Mouse (Mus musculus): ENCODE measurements around the gene Rflna.
A peak's percentile ranks its signal among the peaks of the same experiment; 100 is the strongest.

Rflna gene

DNA sequence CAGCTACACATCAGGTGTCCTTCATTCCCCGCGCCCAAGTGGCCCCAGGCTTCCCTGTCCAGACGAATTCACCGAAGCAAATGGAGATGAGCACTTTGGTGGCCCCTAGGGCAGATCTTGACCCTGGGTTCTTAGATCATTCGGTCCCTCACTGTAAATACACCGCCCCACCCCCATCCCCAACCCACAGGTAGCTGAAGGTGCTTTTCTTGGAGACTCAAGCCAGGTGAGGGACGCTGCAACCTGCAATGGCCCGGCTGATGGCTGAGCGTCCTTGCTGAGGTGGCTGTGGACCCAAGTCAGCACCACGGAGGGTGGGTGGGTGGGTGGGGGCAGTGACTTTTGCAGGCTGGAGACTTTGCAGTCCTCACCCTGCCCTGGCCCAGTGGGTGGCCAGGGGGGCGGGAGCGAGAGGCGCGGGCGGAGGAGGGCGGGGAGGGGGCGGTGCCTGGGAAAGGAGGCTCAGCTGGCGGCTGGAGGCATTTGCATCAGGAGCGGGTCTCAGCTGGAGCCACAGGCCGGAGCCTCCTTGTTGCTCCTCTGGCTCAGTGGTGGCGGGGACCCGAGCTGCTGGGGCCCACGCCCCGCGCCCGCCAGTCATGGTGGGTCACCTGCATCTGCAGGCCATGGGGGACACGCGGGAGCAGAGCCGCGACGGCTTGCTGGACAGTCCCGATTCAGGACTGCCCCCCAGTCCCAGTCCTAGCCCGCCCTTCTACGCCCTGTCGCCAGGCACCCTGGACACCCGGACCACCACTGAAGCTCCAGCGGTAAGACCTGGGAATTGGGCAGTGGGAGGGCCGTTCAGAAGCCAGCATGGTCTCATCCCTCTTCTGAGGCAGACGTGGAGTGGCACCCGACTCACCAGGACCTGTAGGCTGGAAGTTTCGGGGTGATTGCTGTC, at the start of gene Rflna:
TSS of gene Rflna (plus strand) at position 253 of the 904 bp plus-strand sequence.
- no peak for DNase-seq (ENCODE audit: low spot score in 2 of 2)

GRCm38 (mm10) chr5:124954404-124955305, 48.4 kb upstream of the Rflna start:
- no peak for DNase-seq (ENCODE audit: low spot score in 2 of 2)

DNA sequence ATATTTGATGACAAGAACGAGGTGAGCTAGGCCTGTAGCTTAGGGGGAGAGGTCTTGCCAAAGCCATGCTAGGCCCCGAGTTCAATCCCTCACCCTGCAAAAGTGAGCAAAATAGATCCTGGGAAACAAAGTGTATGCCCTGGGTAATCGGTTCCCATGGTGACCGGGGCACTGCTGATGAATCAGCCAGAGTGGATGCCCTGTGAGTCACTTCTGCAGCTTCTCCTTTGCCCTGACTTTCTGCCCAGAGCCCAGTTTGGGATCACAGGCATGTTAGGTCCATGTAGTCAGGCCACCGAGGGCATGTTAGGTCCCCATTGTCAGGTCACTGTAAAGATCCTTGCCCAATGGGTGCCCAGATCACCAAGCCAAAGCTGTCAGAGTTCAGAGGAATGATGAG, 45.5 kb upstream of the Rflna start:
- no peak for DNase-seq (ENCODE audit: low spot score in 2 of 2)

GRCm38 (mm10) chr5:124959099-124959498, 43.9 kb upstream of the Rflna start:
- no peak for DNase-seq (ENCODE audit: low spot score in 2 of 2)

GRCm38 (mm10) chr5:124960131-124960901, 42.7 kb upstream of the Rflna start:
- peak; percentile 51 to 58 for DNase-seq (ENCODE audit: low spot score in 2 of 2)

DNA sequence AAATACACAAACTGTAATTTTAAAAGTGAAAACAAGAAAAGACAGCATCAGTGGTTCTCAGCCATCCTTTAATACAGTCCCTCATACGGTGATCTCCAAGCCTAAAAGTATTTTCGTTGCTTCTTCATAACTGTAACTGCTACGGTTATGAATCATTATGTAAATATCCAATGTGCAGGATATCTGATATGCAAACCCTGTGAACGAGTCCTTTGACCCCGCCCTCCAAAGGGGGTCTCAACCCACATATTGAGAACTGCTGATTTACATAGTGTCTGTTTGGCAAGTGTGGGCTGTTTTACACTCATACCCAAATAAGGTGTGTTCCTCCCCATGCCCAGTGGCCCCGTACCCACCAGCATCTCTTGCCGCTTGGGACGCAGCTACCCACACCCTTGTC, 41.6 kb upstream of the Rflna start:
- no peak for DNase-seq (ENCODE audit: low spot score in 2 of 2)

DNA sequence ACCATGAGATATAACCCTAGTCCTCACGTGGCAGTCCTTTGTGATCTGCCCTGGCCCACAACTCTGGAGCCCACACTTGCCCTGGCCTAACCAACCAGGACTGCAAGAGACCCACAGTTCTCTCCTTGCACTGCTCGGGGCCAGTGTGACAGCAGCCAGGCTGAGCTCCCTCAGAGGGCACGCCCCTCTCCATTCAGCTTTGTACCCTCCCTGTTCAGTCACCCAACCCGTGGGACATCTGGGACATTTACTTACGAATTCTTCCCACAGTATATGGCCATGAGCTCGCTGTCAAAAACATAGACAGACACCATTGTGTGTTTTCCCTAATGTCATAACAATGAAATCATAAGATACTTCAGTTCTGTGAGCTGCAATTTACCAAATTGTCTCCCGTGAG, 40.3 kb upstream of the Rflna start:
- DNase-seq (ENCODE audit: low spot score in 2 of 2) = no peak

GRCm38 (mm10) chr5:124963806-124964672, 39.0 kb upstream of the Rflna start:
- DNase-seq (ENCODE audit: low spot score in 2 of 2) = peak in 1 of 2 experiments; percentile 49

DNA sequence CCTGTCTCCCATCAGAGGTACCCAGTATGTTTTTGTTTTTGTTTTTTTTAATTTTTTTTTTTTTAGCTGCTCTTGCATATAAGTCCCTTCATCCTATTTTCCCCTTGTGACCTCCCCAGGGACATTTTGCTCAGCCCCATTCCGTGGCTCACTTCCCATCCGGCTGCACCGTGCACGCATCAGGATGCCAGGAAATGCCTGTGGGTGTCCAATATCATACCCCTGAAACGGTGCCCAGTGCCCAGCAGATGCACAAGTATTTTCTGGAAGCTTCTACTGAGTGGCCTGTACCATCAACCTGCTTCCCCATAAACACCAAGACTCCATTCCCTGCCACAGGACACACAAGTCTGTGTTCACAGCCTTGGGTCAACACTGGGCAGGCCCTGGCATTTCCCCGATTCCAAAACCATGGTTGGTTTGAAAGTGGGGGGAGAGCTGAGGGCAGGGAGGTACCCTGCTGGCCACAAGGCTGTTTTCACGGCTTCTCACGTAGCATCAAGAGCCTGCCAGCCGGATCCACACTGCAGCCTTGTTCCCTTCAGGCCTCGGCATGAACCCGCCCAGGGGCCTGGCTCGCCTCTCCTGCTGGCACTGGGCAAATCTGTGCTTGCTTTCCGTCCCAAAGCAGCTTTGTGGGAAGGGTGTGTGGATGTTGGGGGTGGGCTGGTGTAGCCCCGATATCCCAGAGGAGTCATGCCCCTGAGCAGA, 36.2 kb upstream of the Rflna start:
- no peak for DNase-seq (ENCODE audit: low spot score in 2 of 2)

DNA sequence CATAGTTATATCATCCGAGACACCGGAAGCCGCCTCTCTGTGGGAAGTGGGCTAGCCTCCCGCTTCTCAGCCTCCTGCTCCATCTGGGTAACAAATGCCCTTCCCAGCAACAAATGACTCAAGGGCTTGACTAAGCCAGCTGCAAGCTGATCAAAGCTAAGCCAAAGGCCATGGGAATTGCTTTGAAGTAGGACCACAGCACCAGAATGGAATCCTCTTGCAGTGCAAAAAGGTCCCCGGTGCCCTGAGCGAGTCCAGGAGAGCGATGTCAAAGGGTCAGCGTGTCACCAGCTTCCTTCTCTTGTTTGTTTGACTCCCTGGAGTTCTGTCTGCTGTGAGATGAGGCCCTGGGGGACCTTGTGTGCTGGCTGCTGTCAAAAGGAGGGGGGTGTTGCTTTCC, 33.2 kb upstream of the Rflna start:
- DNase-seq (ENCODE audit: low spot score in 2 of 2) = no peak

- no peak for DNase-seq (ENCODE audit: low spot score in 2 of 2)
Measured at GRCm38 (mm10) chr5:124986222-124986621, 16.8 kb upstream of the Rflna start.

DNA sequence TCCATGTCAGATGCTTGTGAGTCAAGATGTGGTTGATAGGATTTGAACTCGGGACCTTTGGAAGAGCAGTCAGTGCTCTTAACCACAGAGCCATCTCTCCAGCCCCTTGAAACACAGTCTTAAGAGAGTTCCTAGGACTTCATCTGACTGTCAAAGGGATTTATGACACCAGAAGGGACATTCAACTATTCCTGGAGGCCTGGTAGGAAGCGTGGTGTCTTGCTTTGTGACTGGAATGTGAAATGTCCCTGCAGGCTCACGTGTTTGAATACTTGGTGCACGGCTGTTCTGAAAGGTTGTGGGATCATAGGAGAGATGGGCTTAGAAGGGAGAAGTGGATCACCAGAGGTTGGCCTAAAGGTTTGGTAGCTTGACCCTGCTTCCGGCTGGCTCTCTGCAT, 16.4 kb upstream of the Rflna start:
- DNase-seq (ENCODE audit: low spot score in 2 of 2) = no peak

DNA sequence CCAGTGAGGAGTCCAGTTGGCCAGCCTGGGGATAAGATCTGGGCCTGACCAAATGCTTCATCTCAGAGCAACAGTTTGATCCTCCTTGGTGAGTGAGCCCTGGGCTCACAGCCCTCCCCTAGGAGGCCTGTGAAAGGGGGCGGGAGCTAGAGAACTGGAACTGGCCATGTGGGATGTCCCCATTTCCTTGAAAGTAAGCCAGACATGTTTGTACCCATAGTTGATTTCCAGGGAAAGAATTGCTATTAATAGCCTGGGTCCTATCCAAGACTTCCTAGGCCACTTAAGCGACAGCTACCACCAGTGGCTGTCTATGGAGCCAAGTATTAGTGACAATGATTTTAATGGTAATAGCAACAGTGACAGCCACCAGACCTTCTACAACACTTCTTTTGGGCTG, 13.3 kb upstream of the Rflna start:
- no peak for DNase-seq (ENCODE audit: low spot score in 2 of 2)

DNA sequence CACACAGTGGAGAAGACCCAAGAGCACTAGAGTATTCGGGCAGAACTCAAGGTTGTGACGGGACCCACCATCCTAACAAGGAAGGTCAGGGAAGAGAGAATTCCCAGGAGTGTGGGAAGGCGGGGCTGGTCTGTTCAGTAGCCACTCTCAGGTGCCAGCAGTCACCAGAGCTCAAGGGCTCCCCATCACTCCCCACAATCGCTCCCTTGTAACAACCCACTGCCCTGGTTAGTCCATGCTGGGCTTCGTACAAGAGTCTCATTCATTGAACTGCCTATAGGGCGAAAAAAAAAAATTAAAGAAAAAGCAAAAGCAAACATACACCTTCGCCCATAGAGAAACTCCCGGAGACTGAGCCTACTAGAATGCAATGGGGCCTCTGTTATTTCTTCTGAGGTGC, 10.7 kb upstream of the Rflna start:
- DNase-seq (ENCODE audit: low spot score in 2 of 2) = no peak

DNA sequence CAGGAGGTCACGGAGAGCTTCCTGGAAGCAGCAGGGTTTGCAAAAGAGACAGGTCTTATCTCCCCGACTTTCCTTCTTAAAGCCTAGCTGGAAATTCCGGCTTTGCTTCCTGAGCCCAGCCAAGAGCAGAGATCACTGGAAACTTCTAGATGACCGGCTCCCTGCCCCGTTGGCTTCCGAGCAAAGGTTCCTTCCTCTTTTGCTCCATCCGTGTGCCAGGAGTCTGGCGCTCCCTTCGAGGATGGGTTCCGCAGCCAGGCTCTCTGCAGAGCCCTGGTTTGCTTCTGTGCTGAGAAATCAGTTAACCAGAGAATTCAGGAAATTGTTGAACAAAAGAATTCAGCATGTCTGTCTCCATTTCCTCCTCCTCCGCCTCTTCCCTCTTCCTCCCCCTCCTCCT, 10.1 kb upstream of the Rflna start:
- no peak for DNase-seq (ENCODE audit: low spot score in 2 of 2)

DNA sequence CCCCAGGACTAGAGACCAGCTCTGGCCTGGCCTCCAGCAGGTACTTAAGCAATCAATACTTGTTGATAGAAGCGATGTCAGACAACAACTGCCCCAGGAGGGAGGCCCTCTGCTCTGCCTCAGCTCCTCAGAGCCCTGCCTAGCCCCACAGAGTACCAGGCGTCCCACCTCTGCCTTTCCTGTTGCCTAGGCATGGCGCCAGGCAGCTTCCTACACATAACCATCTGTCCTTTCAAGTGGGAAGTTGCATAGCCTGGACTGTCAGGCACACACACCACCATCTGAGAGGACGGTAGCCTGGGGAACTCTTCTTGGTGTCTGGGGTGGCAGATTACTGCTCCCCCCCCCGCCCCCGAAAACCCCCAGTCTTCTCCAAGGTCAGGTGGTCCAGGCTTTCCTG, 6.2 kb upstream of the Rflna start:
- DNase-seq (ENCODE audit: low spot score in 2 of 2) = no peak

DNA sequence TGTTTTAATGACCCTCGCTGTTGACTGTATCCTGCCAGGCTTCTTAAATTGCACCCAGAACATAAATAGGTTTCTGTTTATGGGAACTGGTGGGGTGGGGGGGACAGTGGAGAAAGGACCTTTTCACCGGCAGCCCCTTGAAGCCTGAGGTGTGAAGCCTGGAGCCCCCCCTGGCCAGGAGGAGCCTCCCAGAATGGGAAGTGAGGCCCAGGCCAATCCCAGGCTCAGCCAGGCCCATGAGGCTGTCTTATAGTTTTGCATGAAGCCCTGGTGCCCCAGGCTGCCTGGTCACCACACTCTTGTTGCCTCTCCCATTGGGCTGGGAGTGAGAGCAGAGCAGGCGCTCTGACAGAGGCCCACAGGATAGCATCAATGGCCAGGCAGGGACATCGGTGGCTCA, 5.1 kb upstream of the Rflna start:
- no peak for DNase-seq (ENCODE audit: low spot score in 2 of 2)

DNA sequence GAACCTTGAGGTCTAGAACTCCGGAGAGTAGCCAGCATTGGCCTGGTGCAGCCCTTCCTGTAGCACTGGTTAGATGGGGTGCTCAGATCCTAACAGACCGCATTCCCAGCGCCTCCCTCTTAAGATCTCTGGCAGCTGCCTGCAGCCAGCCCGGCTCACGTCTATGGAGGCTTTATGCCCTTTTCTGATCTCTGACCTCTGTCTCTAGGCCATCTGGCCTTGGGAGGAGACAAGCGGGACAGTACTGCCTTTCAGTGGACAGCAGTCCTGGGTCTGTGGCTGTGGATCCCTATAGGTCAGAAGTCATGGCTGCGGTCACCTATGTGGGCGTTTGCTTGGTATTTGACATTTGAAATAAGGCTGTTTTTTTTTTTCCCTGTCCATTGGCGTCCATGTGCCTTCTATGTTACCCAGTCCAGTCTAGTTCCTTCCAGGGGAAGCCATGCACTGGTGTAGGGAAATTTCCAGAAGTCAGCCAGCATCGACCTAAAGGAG, 2.2 kb upstream of the Rflna start:
- no peak for DNase-seq (ENCODE audit: low spot score in 2 of 2)

GRCm38 (mm10) chr5:125003873-125004255, 843 bp downstream of the Rflna start:
- DNase-seq (ENCODE audit: low spot score in 2 of 2) = no peak

Data from frontal cortex, postnatal 14 days (tissue).